Mouse (Mus musculus): ENCODE results near the gene Usp31.

DNA sequence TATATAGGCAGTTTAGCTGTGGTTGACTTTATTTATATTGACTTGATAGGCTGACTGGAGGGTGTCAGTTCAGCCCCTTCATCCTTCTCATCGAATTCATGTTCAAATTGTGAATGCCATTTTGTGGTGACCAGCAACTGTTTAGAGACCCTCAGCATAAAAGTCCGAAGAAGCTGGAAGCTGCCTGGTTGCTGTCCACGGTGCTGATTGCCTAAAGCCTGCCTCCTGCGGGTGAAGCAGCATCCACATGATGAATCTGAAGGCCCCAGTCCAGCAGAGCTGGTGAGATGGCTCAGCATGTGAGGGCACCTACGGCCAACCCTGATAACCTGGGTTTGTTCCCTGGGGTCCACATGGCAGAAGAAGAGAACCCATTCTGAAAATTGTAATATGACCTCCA is 23.2 kb upstream of the Usp31 start:
- no peak for TF ChIP-seq CTCF (IDR thresholded peaks at IDR 0.05; ENCODE audit: borderline replicate concordance, control insufficient read depth, extremely low read depth, insufficient read depth, low read length, poor library complexity)
- no peak for TF ChIP-seq POLR2A (IDR thresholded peaks at IDR 0.05; ENCODE audit: control insufficient read depth, extremely low read depth, insufficient read depth, low read length, poor library complexity)
